Mouse (Mus musculus) bone marrow, adult 2 months (tissue): ENCODE data around the gene Tmem52. TPM values are rescaled to one million over a fixed set of nuclear protein-coding genes. Genes with fewer than 3 reads are reported as not detected.
"Not testable (repeated sequence)": the region's sequence is repeated elsewhere in the genome, so short reads cannot be mapped to it uniquely, and the experiment has no call there.

ENCODE experiments used
- H3K27ac ChIP-seq: fragments of 200-500 bp; 2 replicates; pipeline ENCODE4 v1.5.1; 2012; ENCODE audit warnings: low read depth, mild to moderate bottlenecking, control low read depth, inconsistent platforms, low read length; ENCODE audit not compliant: control insufficient read depth, poor library complexity, insufficient read depth
- H3K4me1 ChIP-seq: fragments of 200-500 bp; 2 replicates; pipeline ENCODE4 v1.6.1; 2011; ENCODE audit warnings: low read length; ENCODE audit not compliant: control insufficient read depth, insufficient read depth
- H3K4me3 ChIP-seq: fragments of 200-500 bp; replicated peaks from 2 replicates; pipeline ENCODE3; 2011; ENCODE audit warnings: mild to moderate bottlenecking, low read depth, low read length, control low read depth; ENCODE audit not compliant: control insufficient read depth
- CTCF ChIP-seq: fragments of 200-500 bp; IDR thresholded peaks from 2 replicates; pipeline ENCODE4 v1.5.1; 2011; ENCODE audit warnings: low read length, control low read depth; ENCODE audit not compliant: control insufficient read depth, insufficient read depth
- POLR2A ChIP-seq: fragments of 200-500 bp; IDR thresholded peaks from 2 replicates; pipeline ENCODE4 v1.6.1; 2011; ENCODE audit warnings: low read depth, mild to moderate bottlenecking, control low read depth, low read length, borderline replicate concordance; ENCODE audit not compliant: control insufficient read depth
- WGBS: fragments of 180-500 bp; shearing (Covaris S2); methylation state at CpG from one replicate; pipeline ENCODE4 v1.1.7; 2018; 5-methylcytosine and 5-hydroxymethylcytosine counted together
- polyA plus RNA-seq: library from polyadenylated mRNA; stranded (reverse); fragments of >200 nt; gene quantifications from 2 replicates; pipeline ENCODE4 v1.2.4, GENCODE M21; 2011; ENCODE audit warnings: low replicate concordance; ENCODE audit not compliant: missing spikeins, insufficient read depth, insufficient read length

Gene Tmem52
- not detected in 2 replicates for polyA plus RNA-seq

- H3K27ac ChIP-seq = no peak within 1 kb of the TSS
- H3K4me3 ChIP-seq = peak within 1 kb of the TSS; percentile 39
- TF ChIP-seq CTCF = no peak
- no peak for TF ChIP-seq POLR2A
- WGBS = 15% methylated on average over 21 of the region's 21 CpGs
- H3K4me1 ChIP-seq = no peaks in the 10 kb centered on the region
These were observed at the start of gene Tmem52 for GRCm38 (mm10) chr4:155468952-155469351. Gene Tmem52, plus strand, starts transcription at chr4:155469114.

DNA sequence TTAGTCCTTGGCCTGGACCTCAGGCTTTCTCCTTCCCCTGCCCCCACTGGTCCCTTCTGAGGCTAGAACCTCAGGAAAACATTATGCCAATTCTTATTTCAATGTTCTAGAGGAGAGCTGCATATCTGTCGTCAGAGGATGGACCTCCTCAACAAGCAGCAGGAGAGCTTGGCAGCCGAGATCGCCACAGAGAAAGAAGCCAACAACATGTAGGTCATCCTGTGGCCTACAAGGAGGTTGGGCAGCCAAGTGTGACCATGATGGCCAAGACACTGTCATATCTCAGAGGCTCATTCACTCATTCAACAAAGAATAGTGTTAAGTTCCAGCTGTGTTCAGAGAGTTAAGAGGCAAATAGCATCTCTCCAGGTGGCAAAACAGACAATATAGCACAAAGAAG is 48.8 kb upstream of the Tmem52 start:
- Histone ChIP-seq H3K4me1 (no peaks in the 10 kb centered on the region), H3K27ac (no peak overlapping the region), H3K4me3 (no peak overlapping the region)
- no peak for TF ChIP-seq CTCF
- TF ChIP-seq POLR2A = no peak
- 79% methylated on average over 3 of the region's 3 CpGs for WGBS

GRCm38 (mm10) chr4:155421412-155422370 is 47.2 kb upstream of the Tmem52 start:
- WGBS = 79% methylated on average over 23 of the region's 30 CpGs

GRCm38 (mm10) chr4:155423988-155424387 is 44.9 kb upstream of the Tmem52 start:
- WGBS = 30% methylated on average over 5 of the region's 5 CpGs
- TF ChIP-seq CTCF (no peak), POLR2A (no peak)
- Histone ChIP-seq H3K4me1 (no peaks in the 10 kb centered on the region), H3K27ac (no peak overlapping the region), H3K4me3 (no peak overlapping the region)

More at GRCm38 (mm10) chr4:155421412-155422370, 47.2 kb upstream of the Tmem52 start:
- H3K4me1 ChIP-seq, H3K27ac ChIP-seq: not testable (repeated sequence)
- peak overlapping the region; percentile 44 for H3K4me3 ChIP-seq

DNA sequence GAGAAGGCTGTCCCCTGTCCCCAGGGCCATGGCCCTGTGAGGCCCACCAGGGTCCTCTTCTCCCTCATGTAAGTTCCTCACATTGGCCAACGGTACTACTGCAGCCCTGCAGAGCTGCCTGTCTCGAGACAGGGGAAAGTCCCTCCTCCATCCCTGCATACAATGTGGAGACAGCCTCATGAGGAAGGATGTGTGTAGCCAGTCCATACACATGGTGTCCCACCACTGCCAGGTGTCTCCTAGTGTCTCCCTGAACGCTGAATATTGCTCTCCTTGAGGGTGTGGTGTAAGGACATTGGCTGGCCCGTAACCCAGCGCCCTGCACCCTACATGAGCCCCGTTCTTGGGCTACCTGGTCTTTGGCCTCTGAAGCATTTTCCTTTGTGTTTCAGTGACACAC is 42.6 kb upstream of the Tmem52 start:
- H3K4me1 ChIP-seq = no peaks in the 10 kb centered on the region
- H3K27ac ChIP-seq = no peak overlapping the region
- TF ChIP-seq POLR2A = no peak
- no peak for TF ChIP-seq CTCF
- WGBS = 50% methylated on average over 6 of the region's 6 CpGs
- H3K4me3 ChIP-seq = no peak overlapping the region

DNA sequence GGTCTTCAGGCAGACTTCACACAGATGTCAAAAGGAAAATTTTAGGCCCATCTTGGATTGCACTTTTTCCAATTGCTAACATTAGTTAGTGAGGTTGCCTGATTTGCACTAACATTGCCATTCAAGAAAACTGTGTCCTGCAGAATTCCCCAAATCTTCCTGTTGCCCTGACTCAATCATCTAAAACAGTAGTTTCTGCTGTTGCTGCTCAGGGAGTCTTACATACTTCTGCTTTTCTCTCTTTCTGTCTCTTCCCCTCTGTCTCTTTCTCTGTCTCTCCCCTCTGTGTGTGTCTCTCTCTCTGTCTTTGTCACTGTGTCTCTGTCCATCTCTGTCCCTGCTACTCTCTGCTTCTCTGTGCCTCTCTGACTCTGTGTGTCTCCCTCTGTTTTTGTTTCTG is 40.5 kb upstream of the Tmem52 start:
- no peak for TF ChIP-seq CTCF
- no peak for TF ChIP-seq POLR2A
- Histone ChIP-seq H3K27ac (no peak overlapping the region), H3K4me1 (no peaks in the 10 kb centered on the region), H3K4me3 (no peak overlapping the region)

GRCm38 (mm10) chr4:155429202-155429601 is 39.7 kb upstream of the Tmem52 start:
- Histone ChIP-seq H3K4me3 (no peak overlapping the region), H3K27ac (no peak overlapping the region), H3K4me1 (no peaks in the 10 kb centered on the region)
- WGBS = 87% methylated on average over 3 of the region's 3 CpGs
- TF ChIP-seq CTCF (no peak), POLR2A (no peak)

- Histone ChIP-seq H3K4me3 (no peak overlapping the region), H3K4me1 (no peaks in the 10 kb centered on the region), H3K27ac (no peak overlapping the region)
- TF ChIP-seq POLR2A = no peak
- 73% methylated on average over 6 of the region's 6 CpGs for WGBS
These were observed 36.6 kb upstream of the Tmem52 start for GRCm38 (mm10) chr4:155432358-155432757.
